12 mouse cellular contexts compared by ENCODE assay signal in genomic region chr13:37912591-37913467, GRCm38 (mm10).
DNase-seq lines count a peak whose midpoint lies in the region; ATAC-seq and TF ChIP-seq lines count a peak whose summit lies in the region.
"Had no signal": no experiment of that assay in that cellular context is flagged by ENCODE, and none has a peak within 500 bp of the region (broad histone marks: within the 10 kb centered on the region; RNA-seq: fewer than 3 reads in every experiment).

No protein-coding gene starts in this region.

- no peaks in the 10 kb centered on the region for H3K27me3 ChIP-seq in liver, embryonic 11.5 days (replicated peaks; ENCODE audit: control insufficient read depth, insufficient read depth, low read length)
- H3K27me3 ChIP-seq in heart, embryonic 16.5 days (ENCODE audit: control insufficient read depth, insufficient read depth, low read length): no peaks in the 10 kb centered on the region
- no peaks in the 10 kb centered on the region for H3K27me3 ChIP-seq in liver, adult 2 months (ENCODE audit: control insufficient read depth, insufficient read depth, low read length)
- H3K27me3 ChIP-seq: embryonic facial prominence, embryonic 15.5 days; neural tube, embryonic 13.5 days had no signal

- peaks cover 9% of the 10 kb centered on the region; the same call in 1 of the 2 replicates for H3K79me2 ChIP-seq in liver, adult 2 months (ENCODE audit: control insufficient read depth, insufficient read depth, low read length)

- ATAC-seq in liver, embryonic 11.5 days (replicated peaks; ENCODE audit: low FRiP score): no peak
- ATAC-seq in heart, embryonic 16.5 days (replicated peaks; ENCODE audit: extremely low read depth, insufficient read depth, low FRiP score): peak; percentile 20; the same call in 1 of the 2 replicates

- H3K36me3 ChIP-seq in liver, embryonic 11.5 days (ENCODE audit: control insufficient read depth, insufficient read depth, low read length): peaks cover 42% of the 10 kb centered on the region
- peaks cover 47% of the 10 kb centered on the region for H3K36me3 ChIP-seq in heart, embryonic 16.5 days (ENCODE audit: control insufficient read depth, insufficient read depth)
- peaks cover 51% of the 10 kb centered on the region for H3K36me3 ChIP-seq in liver, adult 2 months (ENCODE audit: control insufficient read depth, insufficient read depth, low read length)

- TF ChIP-seq POLR2A in liver, adult 2 months (IDR thresholded peaks at IDR 0.05; ENCODE audit: extremely low read depth, insufficient read depth, low read length): no peak

- 55% methylated on average over 12 of the region's 12 CpGs for WGBS in liver, embryonic 11.5 days
- 28% methylated on average over 12 of the region's 12 CpGs for WGBS in heart, embryonic 16.5 days
- 22% methylated on average over 12 of the region's 12 CpGs for WGBS in liver, adult 2 months

- H3K27ac ChIP-seq in liver, embryonic 11.5 days (ENCODE audit: low read depth, low read length): no peak overlapping the region
- peak overlapping the region; percentile 44 for H3K27ac ChIP-seq in heart, embryonic 16.5 days (ENCODE audit: low read length)
- H3K27ac ChIP-seq in liver, adult 2 months (replicated peaks; ENCODE audit: insufficient read depth, low read depth, low read length): peak overlapping the region; percentile 47
- H3K27ac ChIP-seq: embryonic facial prominence, embryonic 15.5 days; neural tube, embryonic 13.5 days had no signal

- no peak overlapping the region for H3K4me2 ChIP-seq in liver, embryonic 11.5 days
- no peak overlapping the region for H3K4me2 ChIP-seq in heart, embryonic 16.5 days (ENCODE audit: low read depth, low read length)
- H3K4me2 ChIP-seq: embryonic facial prominence, embryonic 15.5 days; neural tube, embryonic 13.5 days had no signal

- no peaks in the 10 kb centered on the region for H3K9me3 ChIP-seq in liver, embryonic 11.5 days (ENCODE audit: control insufficient read depth, low read length)
- H3K9me3 ChIP-seq in heart, embryonic 16.5 days (replicated peaks; ENCODE audit: control insufficient read depth, low read length): no peaks in the 10 kb centered on the region
- H3K9me3 ChIP-seq: embryonic facial prominence, embryonic 15.5 days; G1E; neural tube, embryonic 13.5 days had no signal

- no peak overlapping the region for H3K9ac ChIP-seq in liver, embryonic 11.5 days (ENCODE audit: low read depth, low read length)
- H3K9ac ChIP-seq in heart, embryonic 16.5 days (ENCODE audit: low read length): no peak overlapping the region
- no peak overlapping the region for H3K9ac ChIP-seq in liver, adult 2 months (ENCODE audit: low read depth, low read length)
- H3K9ac ChIP-seq: embryonic facial prominence, embryonic 15.5 days; neural tube, embryonic 13.5 days had no signal

- DNase-seq in liver: peak; percentile 16
- no peak for DNase-seq in liver, embryonic 11.5 days (ENCODE audit: low spot score)
- DNase-seq in liver, adult 2 months (ENCODE audit: extremely low read depth, low read depth, low spot score): peak; percentile 79
- peak; percentile 83 for DNase-seq in yolk sac, embryonic 10.5 days (ENCODE audit: low spot score)
- DNase-seq in thymus, adult 18-20 months: no peak
- DNase-seq in right cerebral cortex, postnatal 14 days: no peak
- DNase-seq: adrenal gland, adult 2 months; thymus, postnatal 25 days had no signal

- no peak overlapping the region for H3K4me3 ChIP-seq in liver, embryonic 11.5 days (ENCODE audit: low read depth, low read length)
- no peak overlapping the region for H3K4me3 ChIP-seq in heart, embryonic 16.5 days (ENCODE audit: low read length)
- H3K4me3 ChIP-seq in liver, adult 2 months (ENCODE audit: insufficient read depth, low read depth, low read length): no peak overlapping the region
- H3K4me3 ChIP-seq: embryonic facial prominence, embryonic 15.5 days; neural tube, embryonic 13.5 days had no signal

- TF ChIP-seq CTCF in liver, adult 2 months (IDR thresholded peaks at IDR 0.05; ENCODE audit: low read depth, low read length): no peak

- H3K4me1 ChIP-seq in liver, embryonic 11.5 days (replicated peaks; ENCODE audit: control insufficient read depth, insufficient read depth, low read length): peaks cover 13% of the 10 kb centered on the region
- peaks cover 38% of the 10 kb centered on the region for H3K4me1 ChIP-seq in heart, embryonic 16.5 days (ENCODE audit: control insufficient read depth, insufficient read depth, low read length)
- H3K4me1 ChIP-seq in liver, adult 2 months (ENCODE audit: control insufficient read depth, insufficient read depth, low read length): peaks cover 19% of the 10 kb centered on the region
- H3K4me1 ChIP-seq: neural tube, embryonic 13.5 days had no signal

Comparison
In these comparisons a context has a peak if more than half of its experiments do, and no peak if none do; other contexts are left out.
1. DNase-seq: peak in liver (single experiment), liver, adult 2 months (single experiment) and yolk sac, embryonic 10.5 days (single experiment); none in liver, embryonic 11.5 days (single experiment), thymus, adult 18-20 months (0 of 2) and right cerebral cortex, postnatal 14 days (single experiment).